ENCODE assay signal across 17 mouse cellular contexts in the genomic region with DNA sequence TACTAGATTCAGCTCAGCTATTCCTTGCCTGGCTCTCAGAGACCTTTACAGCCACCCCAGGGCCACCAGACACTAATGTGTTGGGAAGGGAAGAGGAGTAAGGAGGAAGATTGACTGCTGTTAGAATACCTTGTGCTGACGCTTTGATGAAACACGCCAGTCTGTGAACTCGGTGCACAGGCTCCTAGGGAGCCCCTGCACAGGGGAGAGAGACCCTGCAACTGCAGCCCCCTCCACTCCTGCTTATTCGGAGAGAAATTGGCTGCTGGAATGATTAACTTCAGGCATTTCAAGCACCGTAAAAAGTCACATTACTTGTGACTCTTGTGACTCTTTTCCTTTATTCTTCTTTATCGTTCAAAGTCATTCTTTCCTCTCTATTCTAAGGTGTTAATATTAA.
DNase-seq lines count a peak whose midpoint lies in the region; ATAC-seq and TF ChIP-seq lines count a peak whose summit lies in the region.
"Had no signal": no experiment of that assay in that cellular context is flagged by ENCODE, and none has a peak within 500 bp of the region (broad histone marks: within the 10 kb centered on the region; RNA-seq: fewer than 3 reads in every experiment).

No protein-coding gene starts in this region.

- TF ChIP-seq POLR2A in limb, embryonic 14.5 days (IDR thresholded peaks at IDR 0.05; ENCODE audit: borderline replicate concordance, extremely low read depth, insufficient read depth, insufficient read length): no peak

- DNase-seq in intestine, embryonic 14.5 days (ENCODE audit: low spot score): peak; percentile 49
- no peak for DNase-seq in lung, embryonic 14.5 days
- DNase-seq in lung, postnatal 14 days: no peak
- no peak for DNase-seq in limb, embryonic 14.5 days (ENCODE audit: low spot score)
- DNase-seq in ovary, adult 18-20 months (ENCODE audit: low spot score): no peak
- DNase-seq: adrenal gland, adult 2 months; cerebellum, adult 8-10 months; heart, postnatal 10 days; lung, adult 2 months; lung, postnatal 4 days; right cerebral cortex, postnatal 4 days had no signal

- no peak for TF ChIP-seq CTCF in intestine, postnatal 0 days (IDR thresholded peaks at IDR 0.05; ENCODE audit: low read depth)
- TF ChIP-seq CTCF in lung, embryonic 14.5 days (IDR thresholded peaks at IDR 0.05; ENCODE audit: low read depth): no peak

- H3K36me3 ChIP-seq in intestine, embryonic 14.5 days (ENCODE audit: control insufficient read depth, insufficient read depth, low read length): no peaks in the 10 kb centered on the region
- no peaks in the 10 kb centered on the region for H3K36me3 ChIP-seq in intestine, postnatal 0 days (ENCODE audit: control insufficient read depth, insufficient read depth)
- no peaks in the 10 kb centered on the region for H3K36me3 ChIP-seq in lung, embryonic 14.5 days (ENCODE audit: insufficient read depth)
- no peaks in the 10 kb centered on the region for H3K36me3 ChIP-seq in limb, embryonic 14.5 days (ENCODE audit: control insufficient read depth, insufficient read depth, low read length)
- H3K36me3 ChIP-seq in neural tube, embryonic 15.5 days: no peaks in the 10 kb centered on the region
- H3K36me3 ChIP-seq: liver, embryonic 12.5 days had no signal

- no peak overlapping the region for H3K27ac ChIP-seq in intestine, embryonic 14.5 days (ENCODE audit: low read depth)
- H3K27ac ChIP-seq in intestine, postnatal 0 days (ENCODE audit: low read depth, low read length): no peak overlapping the region
- peak overlapping the region; percentile 9; the same call in 1 of the 2 replicates for H3K27ac ChIP-seq in lung, embryonic 14.5 days (ENCODE audit: low read depth)
- no peak overlapping the region for H3K27ac ChIP-seq in limb, embryonic 14.5 days (replicated peaks; ENCODE audit: low read depth, low read length)
- H3K27ac ChIP-seq in neural tube, embryonic 15.5 days (replicated peaks): peak overlapping the region; percentile 46
- H3K27ac ChIP-seq: hindbrain, embryonic 14.5 days; liver, embryonic 12.5 days; stomach, postnatal 0 days had no signal

- no peaks in the 10 kb centered on the region for H3K27me3 ChIP-seq in intestine, embryonic 14.5 days (replicated peaks; ENCODE audit: control insufficient read depth, insufficient read depth, low read length)
- no peaks in the 10 kb centered on the region for H3K27me3 ChIP-seq in intestine, postnatal 0 days (replicated peaks; ENCODE audit: control insufficient read depth, insufficient read depth, low read length)
- H3K27me3 ChIP-seq in lung, embryonic 14.5 days (ENCODE audit: insufficient read depth, low read length): no peaks in the 10 kb centered on the region
- H3K27me3 ChIP-seq in limb, embryonic 14.5 days (ENCODE audit: control insufficient read depth, insufficient read depth, low read length): no peaks in the 10 kb centered on the region
- no peaks in the 10 kb centered on the region for H3K27me3 ChIP-seq in neural tube, embryonic 15.5 days (replicated peaks)
- H3K27me3 ChIP-seq: liver, embryonic 12.5 days had no signal

- no peak for ATAC-seq in intestine, embryonic 14.5 days (replicated peaks; ENCODE audit: low FRiP score, low TSS enrichment, low read depth)
- no peak for ATAC-seq in intestine, postnatal 0 days
- ATAC-seq in lung, embryonic 14.5 days (ENCODE audit: insufficient read depth): no peak
- ATAC-seq in limb, embryonic 14.5 days (ENCODE audit: low FRiP score, low read depth): no peak
- ATAC-seq in neural tube, embryonic 15.5 days (ENCODE audit: low FRiP score): no peak
- ATAC-seq: intestine, embryonic 16.5 days; liver, embryonic 12.5 days had no signal

- 48% methylated on average over 6 of the region's 6 CpGs for WGBS in intestine, embryonic 14.5 days
- WGBS in intestine, postnatal 0 days: 53% methylated on average over 6 of the region's 6 CpGs
- WGBS in lung, embryonic 14.5 days: 40% methylated on average over 6 of the region's 6 CpGs
- WGBS in limb, embryonic 14.5 days: 23% methylated on average over 6 of the region's 6 CpGs
- WGBS in neural tube, embryonic 15.5 days: 20% methylated on average over 6 of the region's 6 CpGs

- no peak overlapping the region for H3K4me2 ChIP-seq in intestine, embryonic 14.5 days (ENCODE audit: low read length)
- H3K4me2 ChIP-seq in intestine, postnatal 0 days (replicated peaks; ENCODE audit: low read depth): no peak overlapping the region
- no peak overlapping the region for H3K4me2 ChIP-seq in lung, embryonic 14.5 days
- H3K4me2 ChIP-seq in limb, embryonic 14.5 days (replicated peaks; ENCODE audit: low read depth, low read length, severe bottlenecking): peak overlapping the region; percentile 9; the same call in 1 of the 2 replicates
- no peak overlapping the region for H3K4me2 ChIP-seq in neural tube, embryonic 15.5 days
- H3K4me2 ChIP-seq: hindbrain, embryonic 14.5 days; liver, embryonic 12.5 days had no signal

- peaks cover 19% of the 10 kb centered on the region for H3K4me1 ChIP-seq in intestine, embryonic 14.5 days (replicated peaks; ENCODE audit: control insufficient read depth, insufficient read depth, low read length)
- H3K4me1 ChIP-seq in intestine, postnatal 0 days (replicated peaks; ENCODE audit: control insufficient read depth, insufficient read depth, low read length): no peaks in the 10 kb centered on the region
- H3K4me1 ChIP-seq in lung, embryonic 14.5 days (ENCODE audit: insufficient read depth): peaks cover 28% of the 10 kb centered on the region
- peaks cover 24% of the 10 kb centered on the region for H3K4me1 ChIP-seq in limb, embryonic 14.5 days (ENCODE audit: control insufficient read depth, insufficient read depth, low read length)
- peaks cover 28% of the 10 kb centered on the region for H3K4me1 ChIP-seq in neural tube, embryonic 15.5 days
- H3K4me1 ChIP-seq: liver, embryonic 12.5 days had no signal

- no peak overlapping the region for H3K9ac ChIP-seq in intestine, embryonic 14.5 days (ENCODE audit: low read length)
- H3K9ac ChIP-seq in intestine, postnatal 0 days (ENCODE audit: low read depth, low read length): no peak overlapping the region
- no peak overlapping the region for H3K9ac ChIP-seq in lung, embryonic 14.5 days
- H3K9ac ChIP-seq in limb, embryonic 14.5 days (ENCODE audit: low read depth, low read length, severe bottlenecking): no peak overlapping the region
- no peak overlapping the region for H3K9ac ChIP-seq in neural tube, embryonic 15.5 days (replicated peaks)
- H3K9ac ChIP-seq: hindbrain, embryonic 14.5 days; liver, embryonic 12.5 days had no signal

- H3K9me3 ChIP-seq in intestine, embryonic 14.5 days (ENCODE audit: control insufficient read depth, low read length): no peaks in the 10 kb centered on the region
- H3K9me3 ChIP-seq in intestine, postnatal 0 days (ENCODE audit: control insufficient read depth): no peaks in the 10 kb centered on the region
- H3K9me3 ChIP-seq in lung, embryonic 14.5 days (ENCODE audit: low read depth, low read length): no peaks in the 10 kb centered on the region
- H3K9me3 ChIP-seq in limb, embryonic 14.5 days (ENCODE audit: control insufficient read depth, low read length): no peaks in the 10 kb centered on the region
- H3K9me3 ChIP-seq in neural tube, embryonic 15.5 days (replicated peaks): no peaks in the 10 kb centered on the region
- H3K9me3 ChIP-seq: liver, embryonic 12.5 days had no signal

- no peak overlapping the region for H3K4me3 ChIP-seq in intestine, embryonic 14.5 days (ENCODE audit: low read depth, low read length)
- H3K4me3 ChIP-seq in intestine, postnatal 0 days (ENCODE audit: low read depth, low read length): no peak overlapping the region
- no peak overlapping the region for H3K4me3 ChIP-seq in lung, embryonic 14.5 days (ENCODE audit: low read depth, low read length)
- H3K4me3 ChIP-seq in limb, embryonic 14.5 days (replicated peaks; ENCODE audit: low read length): no peak overlapping the region
- H3K4me3 ChIP-seq in neural tube, embryonic 15.5 days (replicated peaks): no peak overlapping the region
- H3K4me3 ChIP-seq: liver, embryonic 12.5 days had no signal

Comparison
In these comparisons a context has a peak if more than half of its experiments do, and no peak if none do; other contexts are left out.
1. H3K27ac ChIP-seq: peak in lung, embryonic 14.5 days (single experiment) and neural tube, embryonic 15.5 days (single experiment); none in intestine, embryonic 14.5 days (single experiment), intestine, postnatal 0 days (single experiment) and limb, embryonic 14.5 days (single experiment).